Mouse (Mus musculus) ES-E14 (cell line): ENCODE data around the gene Grin2b.

ENCODE experiments used
- MAFK ChIP-seq: IDR thresholded peaks from 2 replicates; pipeline ENCODE4 v1.6.1; 2014; ENCODE audit warnings: mild to moderate bottlenecking, low read depth, low read length, inconsistent platforms; ENCODE audit not compliant: insufficient read depth
- ZC3H11A ChIP-seq: IDR thresholded peaks from 2 replicates; pipeline ENCODE4 v1.6.1; 2012; ENCODE audit warnings: low read depth, mild to moderate bottlenecking, inconsistent platforms, low read length, borderline replicate concordance

GRCm38 (mm10) chr6:135727106-135727505 lies 446.2 kb downstream of the Grin2b start:
- no peak for TF ChIP-seq MAFK
- TF ChIP-seq ZC3H11A = no peak
